Mouse (Mus musculus) kidney, postnatal 25 days (tissue): ENCODE measurements around the gene Pabpc4.

Source experiments
- DNase-seq, 2 experiments: peaks; one replicate each; pipeline ENCODE4 v3.0.0; 2021; ENCODE audit warnings: mixed read lengths in 2 of 2

The Pabpc4 gene

DNA sequence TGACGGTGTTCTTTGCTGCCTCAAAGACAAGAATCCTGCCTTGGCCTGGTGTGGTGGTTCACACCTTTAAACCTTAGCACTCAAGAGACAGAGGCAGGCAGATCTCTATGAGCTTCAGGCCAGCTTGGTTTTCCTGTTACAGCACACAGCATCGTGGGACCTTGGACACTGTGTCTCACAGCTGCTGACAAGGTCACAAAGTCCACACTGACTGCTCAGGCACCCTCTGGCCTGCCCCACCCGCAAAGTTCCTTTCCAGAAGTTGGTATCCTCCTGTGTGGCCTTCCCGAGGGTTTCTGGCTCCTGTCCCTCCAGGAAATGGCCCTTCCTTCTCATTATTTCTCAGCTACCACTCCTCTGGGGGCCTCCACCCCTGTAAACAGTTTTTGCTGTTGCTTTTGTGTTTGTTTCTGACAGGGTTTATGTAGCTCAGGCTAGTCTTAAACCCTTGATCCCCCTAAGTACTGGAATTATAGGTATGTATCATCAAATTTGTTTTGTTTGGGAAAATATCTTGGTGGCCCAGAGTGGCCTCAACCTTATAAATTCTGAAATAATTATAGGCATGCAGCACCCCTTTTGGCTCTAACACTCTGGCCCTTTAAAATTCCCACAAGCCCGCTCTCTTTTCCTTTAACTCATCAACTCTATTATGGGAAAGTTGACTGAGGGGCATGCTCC lies at the start of gene Pabpc4:
Gene Pabpc4 (plus strand): TSS at position 631 of the 681 bp plus-strand sequence.
- DNase-seq, result peak in 1 of 2 experiments; percentile 18

- DNase-seq, result no peak
Measured at GRCm38 (mm10) chr4:123213975-123214374, 48.2 kb upstream of the Pabpc4 start.

DNA sequence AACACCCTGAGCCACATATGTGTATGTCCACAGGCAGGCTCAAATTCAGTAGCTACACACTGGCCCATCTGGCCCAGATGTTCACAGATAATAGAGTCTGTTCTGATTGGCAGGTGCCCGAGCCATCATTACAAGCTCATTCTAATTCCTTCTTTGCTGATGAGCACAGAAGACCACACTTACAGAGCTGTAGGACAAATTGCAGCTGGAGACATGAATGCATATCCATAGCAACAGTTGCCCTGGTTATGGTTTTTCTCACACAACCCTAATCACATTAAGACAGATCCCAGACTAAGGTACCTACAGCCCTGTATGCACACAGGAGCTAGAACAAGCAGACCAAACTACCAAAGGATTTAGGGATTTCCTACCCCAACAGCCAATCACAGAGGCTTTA lies 46.8 kb upstream of the Pabpc4 start:
- no peak for DNase-seq

DNA sequence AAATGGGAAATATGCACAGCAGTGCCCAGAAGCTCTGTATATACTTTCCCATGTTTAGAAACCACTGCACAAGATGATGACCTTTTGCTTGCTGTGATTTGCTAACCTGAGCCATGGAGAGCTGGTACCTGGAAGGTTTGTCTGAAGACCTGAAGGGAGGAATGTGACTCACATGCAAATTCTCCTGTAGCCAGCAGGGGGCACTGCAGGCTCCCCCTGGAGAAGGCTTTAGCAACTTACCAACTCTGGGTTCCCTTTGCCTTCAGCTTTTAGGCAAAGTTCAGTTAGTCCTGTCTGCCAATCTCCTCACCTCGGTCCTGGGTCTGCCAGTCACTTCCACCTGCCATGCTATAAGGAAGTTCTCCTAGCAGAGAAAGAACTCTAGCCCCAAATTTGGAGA lies 45.4 kb upstream of the Pabpc4 start:
- peak in 1 of 2 experiments; percentile 35 for DNase-seq

DNA sequence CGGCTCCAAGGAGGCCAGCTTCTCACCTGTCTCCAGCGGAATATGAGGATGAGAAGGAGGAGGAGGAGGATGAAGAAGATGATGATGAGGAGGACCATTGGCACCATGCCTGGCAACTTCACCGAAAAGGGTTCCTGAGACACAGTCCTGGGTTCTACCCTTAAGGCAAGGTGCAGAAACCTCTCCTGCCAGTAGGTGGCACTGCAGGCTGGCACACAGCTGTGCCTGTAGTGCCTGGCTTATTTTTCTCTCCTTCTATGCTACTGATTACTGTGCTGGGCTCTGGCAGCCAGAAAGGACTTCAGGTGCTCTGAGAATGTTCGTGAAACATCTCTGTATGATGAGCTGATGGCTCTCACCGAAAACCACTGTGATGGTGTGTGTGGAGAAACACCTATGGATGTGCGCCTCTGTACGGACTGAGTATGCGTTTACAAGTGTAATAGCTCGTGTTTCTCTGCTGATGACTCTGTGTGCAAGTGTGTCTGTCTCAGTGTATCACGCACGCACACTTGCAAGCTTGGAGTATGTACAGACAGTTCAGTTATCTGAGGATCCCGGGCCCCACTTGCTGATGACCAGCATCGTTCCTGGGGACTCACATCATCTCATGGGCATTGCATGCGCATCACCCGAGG lies 42.3 kb upstream of the Pabpc4 start:
- DNase-seq, result peak; percentile 59 to 78

DNA sequence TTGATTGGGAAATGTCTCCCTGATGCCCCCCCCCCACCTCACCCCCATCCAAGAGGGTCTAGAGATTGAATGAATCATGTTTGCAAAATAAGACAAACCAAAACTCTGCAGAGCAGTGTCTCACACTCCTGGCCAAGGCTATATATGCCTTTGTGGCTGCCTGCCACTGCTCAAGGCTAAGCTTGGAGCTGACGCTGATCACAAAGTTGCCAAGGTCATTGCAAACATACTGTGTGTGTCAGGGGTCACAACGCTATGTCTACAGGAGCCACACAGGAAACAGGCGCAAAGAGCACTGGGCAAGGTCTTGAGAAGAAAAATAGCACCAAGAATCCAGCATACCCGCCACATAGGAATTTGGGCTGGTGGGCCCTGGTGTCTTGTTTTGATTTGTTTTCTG lies 41.5 kb upstream of the Pabpc4 start:
- DNase-seq, result no peak

GRCm38 (mm10) chr4:123223309-123223708 lies 38.8 kb upstream of the Pabpc4 start:
- peak in 1 of 2 experiments; percentile 46 for DNase-seq

- DNase-seq, result no peak
Measured at GRCm38 (mm10) chr4:123225718-123226403, 36.3 kb upstream of the Pabpc4 start.

- DNase-seq, result no peak
Measured at GRCm38 (mm10) chr4:123227707-123228106, 34.4 kb upstream of the Pabpc4 start.

- peak in 1 of 2 experiments; percentile 58 for DNase-seq
Measured at GRCm38 (mm10) chr4:123228270-123228669, 33.9 kb upstream of the Pabpc4 start.

DNA sequence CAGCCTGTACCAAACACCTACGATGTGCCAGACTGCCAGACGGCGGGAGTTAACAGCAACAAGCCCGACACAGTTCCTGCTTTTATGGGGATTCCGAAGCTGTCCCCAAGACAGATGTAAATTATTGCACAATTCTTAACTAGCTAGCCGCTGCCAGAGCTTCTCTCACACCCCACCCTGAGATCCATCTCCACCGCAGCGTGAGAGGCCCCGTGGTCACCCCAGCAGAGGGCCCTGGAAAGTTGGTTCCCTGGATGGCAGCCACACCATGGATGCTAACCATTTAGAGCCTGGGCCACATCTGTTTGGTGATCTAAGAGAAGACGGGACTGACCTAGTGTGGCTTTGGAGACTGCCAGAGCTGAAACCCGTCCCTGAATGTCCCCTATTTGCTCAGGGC lies 33.0 kb upstream of the Pabpc4 start:
- DNase-seq, result no peak

DNA sequence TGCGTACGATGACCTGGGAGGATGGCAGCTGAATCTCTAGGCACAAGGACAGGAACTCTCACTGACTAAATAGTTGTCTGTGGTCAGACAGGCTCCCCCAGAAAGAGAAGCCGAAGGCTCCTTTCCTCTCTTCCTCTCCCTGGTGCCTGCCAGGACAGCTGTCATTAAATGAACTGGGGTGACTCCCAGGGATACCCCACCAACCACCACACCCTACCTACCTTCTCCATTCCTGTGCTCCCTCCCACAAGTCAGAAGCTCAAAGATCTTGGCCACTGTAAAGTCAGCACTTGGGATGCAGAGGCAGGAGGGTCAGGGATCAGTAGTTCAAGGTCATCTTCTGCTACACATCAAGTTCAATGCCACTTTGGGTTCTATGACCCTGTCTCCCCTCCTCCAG lies 29.3 kb upstream of the Pabpc4 start:
- no peak for DNase-seq

DNA sequence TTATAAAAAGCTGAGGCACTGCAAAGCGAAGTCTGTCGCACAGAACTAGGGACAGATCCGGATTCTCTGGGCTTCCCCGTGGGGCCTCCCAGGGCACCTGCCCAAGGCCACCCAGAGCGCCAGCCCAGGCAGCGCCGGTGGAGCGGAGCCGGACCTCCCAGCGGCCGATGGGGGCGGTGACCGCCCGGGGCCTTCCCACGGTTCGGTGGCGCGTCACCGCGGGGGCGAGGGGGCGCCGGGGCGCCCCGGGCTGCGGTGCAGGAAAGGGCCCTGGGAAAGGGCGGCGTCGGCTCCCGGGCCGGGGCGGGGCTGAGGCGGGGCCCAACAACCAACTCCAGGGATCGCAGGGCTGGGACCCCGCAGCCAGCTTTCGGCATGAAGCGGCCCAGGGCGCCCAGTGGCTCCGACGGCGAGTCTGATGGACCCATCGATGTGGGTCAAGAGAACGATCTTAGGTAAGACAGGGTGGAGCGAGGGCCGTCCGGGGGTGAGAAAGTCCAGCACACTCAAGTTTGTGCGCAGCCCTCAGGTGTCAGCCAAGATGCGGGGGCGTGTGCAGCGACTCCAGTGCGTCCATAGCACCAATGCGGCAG lies 28.6 kb upstream of the Pabpc4 start, which contains the start of gene Heyl:
Gene Heyl (plus strand): TSS at position 65 of the 593 bp plus-strand sequence.
- DNase-seq, result peak; percentile 61 to 89

DNA sequence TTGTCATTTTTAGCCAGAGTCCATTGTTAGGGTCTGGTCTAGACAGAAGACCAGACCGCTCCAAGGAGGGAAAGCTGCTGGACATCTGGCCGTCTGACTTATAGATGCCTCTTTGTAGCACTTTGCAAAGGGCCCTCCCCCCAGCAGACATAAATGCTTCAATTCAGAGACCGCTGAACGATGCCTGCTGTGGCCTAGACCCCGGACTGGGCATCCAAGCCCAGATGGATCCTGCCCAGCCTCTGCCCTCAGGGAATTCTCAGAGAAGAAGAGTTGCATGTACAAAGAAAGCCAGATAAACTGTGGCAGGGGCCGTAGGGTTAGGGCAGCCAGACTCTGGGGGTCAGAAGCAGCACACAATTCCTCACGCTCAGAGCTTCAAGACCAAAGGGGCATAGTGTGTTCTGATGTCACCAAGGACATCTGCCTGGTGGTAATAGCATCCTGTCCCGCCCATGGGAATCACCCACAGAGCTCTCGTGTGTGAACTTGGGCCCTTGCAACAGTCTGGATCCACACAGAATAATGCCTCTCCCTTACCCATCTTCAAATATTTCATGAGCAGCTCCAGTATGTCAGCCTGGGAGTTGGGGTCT lies 26.2 kb upstream of the Pabpc4 start:
- no peak for DNase-seq

DNA sequence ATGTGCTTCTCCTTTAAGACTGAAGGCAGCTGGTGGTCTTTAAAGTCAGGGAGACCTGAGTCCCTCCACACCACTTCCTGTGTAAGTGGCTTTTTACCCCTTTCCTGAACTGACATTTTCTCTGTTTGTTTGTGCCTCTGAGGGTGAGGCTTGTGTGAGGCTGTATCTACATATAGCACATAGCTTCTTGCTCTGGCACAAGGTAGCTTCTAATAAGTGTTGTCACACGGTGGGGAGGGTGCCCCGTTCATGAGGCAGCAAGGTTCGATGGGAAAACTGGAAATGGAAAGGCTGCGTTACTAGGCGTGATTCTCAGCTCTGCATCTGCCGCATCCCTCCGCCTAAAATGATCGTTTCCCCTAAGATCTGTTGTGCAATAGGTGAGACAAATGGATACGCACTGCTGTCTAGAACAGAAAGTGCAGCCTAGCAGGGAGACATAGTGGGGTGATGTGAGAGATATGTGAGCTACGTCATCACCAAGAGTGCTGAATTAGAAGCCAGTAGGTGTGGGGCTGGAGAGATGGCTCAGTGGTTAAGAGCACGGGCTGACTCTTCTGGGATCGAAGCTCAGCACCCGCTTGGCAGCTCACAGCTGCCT lies 25.6 kb upstream of the Pabpc4 start:
- no peak for DNase-seq

- peak in 1 of 2 experiments; percentile 22 for DNase-seq
Measured at GRCm38 (mm10) chr4:123237386-123238266, 24.5 kb upstream of the Pabpc4 start.

- peak; percentile 58 to 79 for DNase-seq
Measured at GRCm38 (mm10) chr4:123239361-123240203, 22.6 kb upstream of the Pabpc4 start.

GRCm38 (mm10) chr4:123246221-123246620 lies 15.9 kb upstream of the Pabpc4 start:
- DNase-seq, result no peak

DNA sequence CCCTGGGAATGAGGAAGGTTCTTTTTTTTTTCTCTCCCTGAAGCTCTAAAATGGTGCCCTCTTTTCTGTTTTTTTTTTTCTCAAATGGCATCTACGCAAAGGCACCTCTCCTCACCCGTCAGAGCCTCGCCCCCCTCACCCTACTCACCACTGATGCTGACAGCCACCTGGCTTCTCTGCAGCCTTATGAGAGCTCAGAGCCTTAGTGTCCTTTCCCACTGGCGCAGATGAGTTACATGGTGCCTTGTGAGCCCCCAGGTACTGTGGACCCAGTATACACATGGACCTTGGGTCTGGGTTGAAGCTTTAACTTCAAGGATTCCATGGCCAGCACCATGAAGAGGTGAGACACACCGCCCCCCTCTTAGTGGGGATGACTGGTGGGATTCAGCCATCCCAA lies 15.5 kb upstream of the Pabpc4 start:
- no peak for DNase-seq

DNA sequence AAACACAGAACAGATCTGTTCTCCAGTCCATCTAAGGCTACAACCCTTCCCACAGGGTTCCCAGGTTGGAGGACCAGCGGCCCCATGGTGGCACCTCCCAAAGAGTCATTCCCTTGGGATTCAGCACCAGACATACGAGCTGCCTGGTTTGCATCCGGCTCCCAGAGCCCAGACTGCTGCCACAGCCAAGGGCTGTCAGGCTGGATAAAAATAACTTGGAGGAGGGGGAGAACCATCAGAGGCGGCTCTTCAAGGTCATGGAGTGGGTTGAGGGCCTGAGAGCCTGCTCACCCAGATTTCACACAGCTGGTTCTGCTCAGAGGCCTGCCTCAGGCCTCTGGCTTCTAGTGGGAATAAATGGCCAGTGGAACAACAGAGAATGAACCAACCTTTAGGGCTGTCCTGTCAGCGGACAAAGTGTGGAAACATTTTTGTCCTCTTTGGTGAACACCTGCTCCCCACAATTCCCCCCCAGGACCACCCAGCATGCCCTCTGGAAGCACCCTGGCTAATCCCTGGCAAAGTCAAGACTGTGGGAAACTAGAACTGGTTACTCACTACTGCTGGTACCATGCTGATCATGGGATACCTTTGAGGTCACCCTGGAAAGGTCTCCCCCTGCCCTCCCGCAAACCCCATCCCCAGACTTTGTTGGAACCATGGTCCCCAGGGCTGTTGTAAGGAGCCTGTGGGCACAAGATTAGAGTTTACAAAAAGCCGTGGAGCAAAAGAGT lies 14.8 kb upstream of the Pabpc4 start:
- peak; percentile 33 to 69 for DNase-seq
